Comparison of ENCODE assay signal across 19 mouse cellular contexts in the genomic region with DNA sequence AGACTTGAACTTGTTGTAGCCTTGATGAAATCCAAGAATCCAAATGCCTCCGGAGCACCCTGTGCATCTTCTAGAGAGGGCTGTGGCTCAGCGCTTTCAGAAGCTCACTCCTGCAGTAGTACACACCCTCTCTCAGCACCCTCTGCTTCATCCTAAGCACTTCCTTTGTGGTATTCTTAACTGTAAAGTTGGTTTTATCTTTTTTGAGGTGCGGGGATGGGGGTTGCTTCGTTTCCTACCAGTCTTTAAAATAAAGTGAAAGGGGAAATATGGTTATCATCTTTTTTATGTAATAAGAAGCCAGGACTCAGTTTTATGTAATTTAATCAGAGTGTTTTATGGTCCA.
DNase-seq lines count a peak whose midpoint lies in the region; ATAC-seq lines count a peak whose summit lies in the region.
"Had no signal": no experiment of that assay in that cellular context is flagged by ENCODE, and none has a peak within 500 bp of the region (broad histone marks: within the 10 kb centered on the region; RNA-seq: fewer than 3 reads in every experiment).

No protein-coding gene starts in this region.

- 27% methylated on average over 4 of the region's 4 CpGs for WGBS in liver, embryonic 11.5 days

- H3K9me3 ChIP-seq in liver, embryonic 11.5 days (ENCODE audit: control insufficient read depth, low read length) = no peaks in the 10 kb centered on the region
- H3K9me3 ChIP-seq: embryonic facial prominence, embryonic 12.5 days; midbrain, embryonic 15.5 days had no signal

- peak overlapping the region; percentile 28 for H3K4me2 ChIP-seq in liver, embryonic 11.5 days
- H3K4me2 ChIP-seq: embryonic facial prominence, embryonic 12.5 days; heart, embryonic 11.5 days; hindbrain, embryonic 14.5 days; lung, embryonic 14.5 days; midbrain, embryonic 15.5 days had no signal

- H3K9ac ChIP-seq in liver, embryonic 11.5 days (ENCODE audit: low read depth, low read length) = no peak overlapping the region
- H3K9ac ChIP-seq: embryonic facial prominence, embryonic 12.5 days; hindbrain, embryonic 14.5 days; lung, embryonic 14.5 days; midbrain, embryonic 15.5 days had no signal

- H3K36me3 ChIP-seq in liver, embryonic 11.5 days (ENCODE audit: control insufficient read depth, insufficient read depth, low read length) = no peaks in the 10 kb centered on the region
- H3K36me3 ChIP-seq: embryonic facial prominence, embryonic 12.5 days; midbrain, embryonic 15.5 days had no signal

- DNase-seq in heart, adult 11 months = peak; percentile 60
- no peak for DNase-seq in heart, adult 8-10 months (ENCODE audit: low spot score)
- no peak for DNase-seq in liver, embryonic 11.5 days (ENCODE audit: low spot score)
- peak; percentile 33 to 35 for DNase-seq in thymus, postnatal 36 days
- DNase-seq in gastrocnemius, postnatal 10 days = no peak
- no peak for DNase-seq in left cerebral cortex, adult 8-10 months (ENCODE audit: low spot score in 2 of 2)
- DNase-seq: adrenal gland, adult 2 months; cerebellum, adult 11-12 months; gastrocnemius, postnatal 25 days; heart, postnatal 14 days; lung, embryonic 14.5 days; lung, postnatal 4 days had no signal

- peak; percentile 66 for ATAC-seq in liver, embryonic 11.5 days (replicated peaks; ENCODE audit: low FRiP score)
- ATAC-seq in megakaryocyte-erythroid progenitor cell, adult 5-6 weeks (replicated peaks; ENCODE audit: low FRiP score, low TSS enrichment, poor library complexity, severe bottlenecking) = peak; percentile 91
- no peak for ATAC-seq in cerebellum, adult (ENCODE audit: insufficient number of reproducible peaks, low FRiP score, low TSS enrichment)
- ATAC-seq: intestine, embryonic 16.5 days; midbrain, embryonic 15.5 days had no signal

- peaks cover 8% of the 10 kb centered on the region for H3K4me1 ChIP-seq in liver, embryonic 11.5 days (replicated peaks; ENCODE audit: control insufficient read depth, insufficient read depth, low read length)

- H3K27ac ChIP-seq in liver, embryonic 11.5 days (ENCODE audit: low read depth, low read length) = no peak overlapping the region; the same call in 1 of the 2 replicates
- H3K27ac ChIP-seq: embryonic facial prominence, embryonic 12.5 days; hindbrain, embryonic 14.5 days; midbrain, embryonic 15.5 days had no signal

- no peak overlapping the region for H3K4me3 ChIP-seq in liver, embryonic 11.5 days (ENCODE audit: low read depth, low read length)
- H3K4me3 ChIP-seq: embryonic facial prominence, embryonic 12.5 days; midbrain, embryonic 15.5 days had no signal

- H3K27me3 ChIP-seq in liver, embryonic 11.5 days (replicated peaks; ENCODE audit: control insufficient read depth, insufficient read depth, low read length) = no peaks in the 10 kb centered on the region
- H3K27me3 ChIP-seq: embryonic facial prominence, embryonic 12.5 days; midbrain, embryonic 15.5 days had no signal

Comparison
In these comparisons a context has a peak if more than half of its experiments do, and no peak if none do; other contexts are left out.
1. DNase-seq: peak in heart, adult 11 months (single experiment) and thymus, postnatal 36 days (2 of 2); none in heart, adult 8-10 months (single experiment), liver, embryonic 11.5 days (single experiment), gastrocnemius, postnatal 10 days (single experiment) and left cerebral cortex, adult 8-10 months (0 of 2).